Comparison of ENCODE assay signal across 12 mouse cellular contexts in genomic region chr7:51955424-51956041, GRCm38 (mm10). TPM values are rescaled to one million over a fixed set of nuclear protein-coding genes. Genes with fewer than 3 reads are reported as not detected.
DNase-seq lines count a peak whose midpoint lies in the region; ATAC-seq and TF ChIP-seq lines count a peak whose summit lies in the region.
"Had no signal": no experiment of that assay in that cellular context is flagged by ENCODE, and none has a peak within 500 bp of the region (broad histone marks: within the 10 kb centered on the region; RNA-seq: fewer than 3 reads in every experiment).

No protein-coding gene starts in this region.

- no peak for TF ChIP-seq EP300 in heart, adult 2 months (IDR thresholded peaks at IDR 0.05; ENCODE audit: insufficient read depth, low read depth, low read length)
- TF ChIP-seq EP300 in stomach, postnatal 0 days (optimal IDR thresholded peaks at IDR 0.05), result no peak

- no peak overlapping the region for H3K4me3 ChIP-seq in heart, embryonic 13.5 days
- no peak overlapping the region for H3K4me3 ChIP-seq in heart, adult 2 months
- H3K4me3 ChIP-seq in hindbrain, embryonic 13.5 days, result no peak overlapping the region
- H3K4me3 ChIP-seq in midbrain, embryonic 16.5 days (ENCODE audit: low read depth, low read length), result no peak overlapping the region
- H3K4me3 ChIP-seq in stomach, postnatal 0 days (ENCODE audit: low read depth, low read length), result no peak overlapping the region

- TF ChIP-seq POLR2A in heart, adult 2 months (IDR thresholded peaks at IDR 0.05; ENCODE audit: insufficient read depth, low read depth, low read length), result no peak

- peak overlapping the region; percentile 38 for H3K4me2 ChIP-seq in heart, embryonic 13.5 days
- H3K4me2 ChIP-seq in hindbrain, embryonic 13.5 days, result no peak overlapping the region
- no peak overlapping the region; the same call in 1 of the 2 replicates for H3K4me2 ChIP-seq in midbrain, embryonic 16.5 days (ENCODE audit: low read length)
- H3K4me2 ChIP-seq in stomach, postnatal 0 days (replicated peaks; ENCODE audit: low read depth), result no peak overlapping the region

- intact Hi-C loops in heart, adult 2 months (cut with DNase I), result no loop called here
- intact Hi-C loops in left cerebral cortex, postnatal 14 days (cut with DNase I), result no loop called here

- TF ChIP-seq CTCF in heart, adult 2 months (IDR thresholded peaks at IDR 0.05), result no peak
- TF ChIP-seq CTCF in stomach, postnatal 0 days (IDR thresholded peaks at IDR 0.05; ENCODE audit: low read depth), result no peak

- H3K9ac ChIP-seq in heart, embryonic 13.5 days, result no peak overlapping the region
- H3K9ac ChIP-seq in heart, adult 2 months (ENCODE audit: low read depth, low read length), result no peak overlapping the region
- no peak overlapping the region for H3K9ac ChIP-seq in hindbrain, embryonic 13.5 days
- H3K9ac ChIP-seq in midbrain, embryonic 16.5 days (ENCODE audit: low read depth, low read length), result no peak overlapping the region; the same call in 1 of the 2 replicates
- H3K9ac ChIP-seq in stomach, postnatal 0 days (ENCODE audit: low read length), result no peak overlapping the region

- H3K9me3 ChIP-seq in heart, embryonic 13.5 days, result no peaks in the 10 kb centered on the region
- H3K9me3 ChIP-seq in hindbrain, embryonic 13.5 days, result no peaks in the 10 kb centered on the region
- no peaks in the 10 kb centered on the region for H3K9me3 ChIP-seq in midbrain, embryonic 16.5 days (replicated peaks; ENCODE audit: control insufficient read depth, low read length, poor library complexity, severe bottlenecking)
- no peaks in the 10 kb centered on the region for H3K9me3 ChIP-seq in stomach, postnatal 0 days (ENCODE audit: control insufficient read depth, low read length)
- H3K9me3 ChIP-seq: G1E had no signal

- H3K4me1 ChIP-seq in heart, embryonic 13.5 days, result peaks cover 10% of the 10 kb centered on the region
- peaks cover 3% of the 10 kb centered on the region; the same call in 1 of the 2 replicates for H3K4me1 ChIP-seq in heart, adult 2 months (ENCODE audit: control insufficient read depth, insufficient read depth, low read length)
- H3K4me1 ChIP-seq in hindbrain, embryonic 13.5 days (replicated peaks), result peaks cover 17% of the 10 kb centered on the region
- peaks cover 17% of the 10 kb centered on the region for H3K4me1 ChIP-seq in midbrain, embryonic 16.5 days (ENCODE audit: control insufficient read depth, insufficient read depth, low read length)
- no peaks in the 10 kb centered on the region for H3K4me1 ChIP-seq in stomach, postnatal 0 days (replicated peaks; ENCODE audit: control insufficient read depth, insufficient read depth)

- DNase-seq in heart, adult 2 months, result no peak
- peak; percentile 40 for DNase-seq in ZHBTc4 (ENCODE audit: low read depth, low spot score)
- DNase-seq in stomach, postnatal 0 days (ENCODE audit: low spot score), result no peak
- no peak for DNase-seq in left cerebral cortex, postnatal 14 days (ENCODE audit: low spot score in 2 of 2)
- no peak for DNase-seq in cerebellum, postnatal 36 days
- DNase-seq: cerebellum, adult 11 months had no signal

- WGBS in heart, embryonic 13.5 days, result 37% methylated on average over 9 of the region's 9 CpGs
- 41% methylated on average over 9 of the region's 9 CpGs for WGBS in heart, adult 2 months
- 52% methylated on average over 9 of the region's 9 CpGs for WGBS in hindbrain, embryonic 13.5 days
- WGBS in midbrain, embryonic 16.5 days, result 33% methylated on average over 9 of the region's 9 CpGs
- 63% methylated on average over 9 of the region's 9 CpGs for WGBS in stomach, postnatal 0 days

- H3K36me3 ChIP-seq in heart, embryonic 13.5 days, result no peaks in the 10 kb centered on the region
- H3K36me3 ChIP-seq in heart, adult 2 months (ENCODE audit: control insufficient read depth, insufficient read depth, low read length), result no peaks in the 10 kb centered on the region
- H3K36me3 ChIP-seq in hindbrain, embryonic 13.5 days, result no peaks in the 10 kb centered on the region
- no peaks in the 10 kb centered on the region for H3K36me3 ChIP-seq in midbrain, embryonic 16.5 days (ENCODE audit: control insufficient read depth, insufficient read depth, low read length)
- no peaks in the 10 kb centered on the region for H3K36me3 ChIP-seq in stomach, postnatal 0 days (ENCODE audit: control insufficient read depth, insufficient read depth, low read length)

- H3K27ac ChIP-seq in heart, embryonic 13.5 days (replicated peaks), result 0 out of 2 replicates have a peak overlapping the region, but pooled peaks have one; percentile 15
- no peak overlapping the region for H3K27ac ChIP-seq in heart, adult 2 months
- peak overlapping the region; percentile 71 for H3K27ac ChIP-seq in hindbrain, embryonic 13.5 days
- H3K27ac ChIP-seq in midbrain, embryonic 16.5 days (ENCODE audit: low read length), result peak overlapping the region; percentile 64
- no peak overlapping the region for H3K27ac ChIP-seq in stomach, postnatal 0 days (replicated peaks)

- H3K27me3 ChIP-seq in heart, embryonic 13.5 days (replicated peaks), result no peaks in the 10 kb centered on the region
- H3K27me3 ChIP-seq in heart, adult 2 months (ENCODE audit: control insufficient read depth, insufficient read depth, low read length), result no peaks in the 10 kb centered on the region
- H3K27me3 ChIP-seq in hindbrain, embryonic 13.5 days, result no peaks in the 10 kb centered on the region
- H3K27me3 ChIP-seq in midbrain, embryonic 16.5 days (ENCODE audit: control insufficient read depth, insufficient read depth, low read depth, low read length), result no peaks in the 10 kb centered on the region
- H3K27me3 ChIP-seq in stomach, postnatal 0 days (ENCODE audit: control insufficient read depth, insufficient read depth, low read length), result no peaks in the 10 kb centered on the region

- no peaks in the 10 kb centered on the region for H3K79me2 ChIP-seq in heart, adult 2 months (replicated peaks; ENCODE audit: control insufficient read depth, insufficient read depth, low read length)

- ATAC-seq in heart, embryonic 13.5 days (ENCODE audit: extremely low read depth, insufficient number of reproducible peaks, low FRiP score, low TSS enrichment), result peak; percentile 25; the same call in 1 of the 2 replicates
- ATAC-seq in hindbrain, embryonic 13.5 days (ENCODE audit: low FRiP score), result peak; percentile 59
- peak; percentile 63 for ATAC-seq in midbrain, embryonic 16.5 days
- no peak for ATAC-seq in stomach, postnatal 0 days (ENCODE audit: low FRiP score, low TSS enrichment)

RNA-seq across cellular contexts. Expression of gene Svip, which starts 50.3 kb away (rescaled TPM):
- polyA plus RNA-seq in heart, embryonic 13.5 days (2015; fragmentation: Nextera tagmentation; extraction: Ambion mirVana), result 9.5 and 11.4 TPM in 2 replicates
- total RNA-seq in heart, adult 2 months (2021), result 10 to 100 TPM; 20.2 to 29.2 TPM
- 7.9 and 17.8 TPM in 2 replicates for polyA plus RNA-seq in heart, adult 2 months (2012; rRNA removed)
- 21.4 and 22.5 TPM in 2 replicates for polyA plus RNA-seq in hindbrain, embryonic 13.5 days (2015; fragmentation: Nextera tagmentation; extraction: Ambion mirVana)
- polyA plus RNA-seq in midbrain, embryonic 16.5 days (2015; fragmentation: Nextera tagmentation; extraction: Ambion mirVana), result 21.2 and 21.9 TPM in 2 replicates
- polyA plus RNA-seq in stomach, postnatal 0 days (2015; fragmentation: Nextera tagmentation; extraction: Ambion mirVana), result 9.7 and 10.4 TPM in 2 replicates
- total RNA-seq in left cerebral cortex, postnatal 14 days (2021), result 10 to 100 TPM; 26.5 to 29.3 TPM

RNA-seq across cellular contexts. Expression of gene 1700015G11Rik, which starts 60.0 kb away (rescaled TPM):
- polyA plus RNA-seq in heart, embryonic 13.5 days (2015; fragmentation: Nextera tagmentation; extraction: Ambion mirVana), result not detected in 2 replicates
- not detected for total RNA-seq in heart, adult 2 months (2021)
- polyA plus RNA-seq in heart, adult 2 months (2012; rRNA removed), result not detected in 2 replicates
- not detected in 2 replicates for polyA plus RNA-seq in hindbrain, embryonic 13.5 days (2015; fragmentation: Nextera tagmentation; extraction: Ambion mirVana)
- not detected in 2 replicates for polyA plus RNA-seq in midbrain, embryonic 16.5 days (2015; fragmentation: Nextera tagmentation; extraction: Ambion mirVana)
- polyA plus RNA-seq in stomach, postnatal 0 days (2015; fragmentation: Nextera tagmentation; extraction: Ambion mirVana), result not detected in 2 replicates
- total RNA-seq in left cerebral cortex, postnatal 14 days (2021), result not detected
- total RNA-seq: G1E; gastrocnemius, adult 8-10 months; left cerebral cortex, postnatal 36 days had no signal
- polyA plus RNA-seq: G1E had no signal

Comparison
In these comparisons a context has a peak if more than half of its experiments do, and no peak if none do; other contexts are left out.
1. H3K27ac ChIP-seq: peak in heart, embryonic 13.5 days (single experiment), hindbrain, embryonic 13.5 days (single experiment) and midbrain, embryonic 16.5 days (single experiment); none in heart, adult 2 months (single experiment) and stomach, postnatal 0 days (single experiment).